Mouse (Mus musculus): Measurements from ENCODE around the gene Rnf123. TPM values are rescaled to one million over a fixed set of nuclear protein-coding genes. Genes with fewer than 3 reads are reported as not detected.
A peak's percentile ranks its signal among the peaks of the same experiment; 100 is the strongest.

Gene Rnf123
- polyA plus RNA-seq, 1 experiment from 2014 or later, result 50.1 TPM

- no peak overlapping the region for H3K9ac ChIP-seq (replicated peaks)
- DNase-seq (no peak), ATAC-seq (no peak)
- H3K9me3 ChIP-seq (ENCODE audit: low read length), result no peaks in the 10 kb centered on the region
- H3K27me3 ChIP-seq (ENCODE audit: insufficient read depth, low read length), result no peaks in the 10 kb centered on the region
- H3K27ac ChIP-seq (ENCODE audit: low read depth), result no peak overlapping the region
- no peak overlapping the region for H3K4me2 ChIP-seq (ENCODE audit: low read depth, low read length)
- no peaks in the 10 kb centered on the region; the same call in 1 of the 2 replicates for H3K4me1 ChIP-seq (ENCODE audit: insufficient read depth)
- peaks cover 90% of the 10 kb centered on the region for H3K36me3 ChIP-seq (replicated peaks; ENCODE audit: insufficient read depth, low read length)
- no peak for TF ChIP-seq EP300 (IDR thresholded peaks at IDR 0.05; ENCODE audit: low read depth)
- TF ChIP-seq CTCF (IDR thresholded peaks at IDR 0.05; ENCODE audit: low read depth), result no peak
- WGBS (ENCODE audit: insufficient replicate concordance), result 91% methylated on average over 9 of the region's 9 CpGs
- no peak overlapping the region for H3K4me3 ChIP-seq (ENCODE audit: low read depth, low read length)
These were observed 14.1 kb downstream of the Rnf123 start for GRCm38 (mm10) chr9:108069007-108069406.

- no peak overlapping the region for H3K4me3 ChIP-seq (ENCODE audit: low read depth, low read length)
- 29% methylated on average over 8 of the region's 8 CpGs for WGBS (ENCODE audit: insufficient replicate concordance)
- peaks cover 93% of the 10 kb centered on the region for H3K36me3 ChIP-seq (replicated peaks; ENCODE audit: insufficient read depth, low read length)
- H3K9ac ChIP-seq (replicated peaks), result no peak overlapping the region
- H3K27ac ChIP-seq (ENCODE audit: low read depth), result no peak overlapping the region
- no peaks in the 10 kb centered on the region; the same call in 1 of the 2 replicates for H3K4me1 ChIP-seq (ENCODE audit: insufficient read depth)
- H3K9me3 ChIP-seq (ENCODE audit: low read length), result no peaks in the 10 kb centered on the region
- DNase-seq (peak; percentile 89), ATAC-seq (peak; percentile 71)
- H3K27me3 ChIP-seq (ENCODE audit: insufficient read depth, low read length), result no peaks in the 10 kb centered on the region
- peak; percentile 99 for TF ChIP-seq CTCF (IDR thresholded peaks at IDR 0.05; ENCODE audit: low read depth)
- TF ChIP-seq EP300 (IDR thresholded peaks at IDR 0.05; ENCODE audit: low read depth), result no peak
- H3K4me2 ChIP-seq (ENCODE audit: low read depth, low read length), result no peak overlapping the region
These were observed 15.2 kb downstream of the Rnf123 start for GRCm38 (mm10) chr9:108067900-108068299.

DNA sequence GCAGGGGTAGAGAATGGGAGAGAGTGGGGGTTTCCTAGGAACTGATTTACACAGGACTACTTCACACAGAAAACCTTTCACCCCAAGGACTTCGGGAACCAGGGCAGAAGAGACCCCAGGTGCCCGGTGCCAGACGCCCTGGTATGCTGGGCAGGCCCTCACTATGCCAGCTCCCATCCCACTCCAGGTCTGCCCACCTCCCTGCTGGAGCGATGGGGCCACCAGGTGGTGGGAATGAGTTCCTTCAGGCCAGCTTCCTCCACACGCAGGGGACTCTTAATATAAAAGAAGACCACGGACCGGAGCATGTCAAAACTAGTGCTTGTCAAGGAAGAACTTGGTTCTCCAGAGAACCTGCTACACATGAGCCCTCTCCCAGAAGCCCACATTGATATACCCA lies 15.9 kb downstream of the Rnf123 start:
- TF ChIP-seq EP300 (IDR thresholded peaks at IDR 0.05; ENCODE audit: low read depth) (no peak), CTCF (IDR thresholded peaks at IDR 0.05; ENCODE audit: low read depth) (no peak)
- no peaks in the 10 kb centered on the region for H3K9me3 ChIP-seq (ENCODE audit: low read length)
- 88% methylated on average over 7 of the region's 7 CpGs for WGBS (ENCODE audit: insufficient replicate concordance)
- H3K27ac ChIP-seq (ENCODE audit: low read depth), result no peak overlapping the region
- DNase-seq (no peak), ATAC-seq (no peak)
- no peaks in the 10 kb centered on the region; the same call in 1 of the 2 replicates for H3K4me1 ChIP-seq (ENCODE audit: insufficient read depth)
- peaks cover 95% of the 10 kb centered on the region for H3K36me3 ChIP-seq (replicated peaks; ENCODE audit: insufficient read depth, low read length)
- no peaks in the 10 kb centered on the region for H3K27me3 ChIP-seq (ENCODE audit: insufficient read depth, low read length)
- H3K9ac ChIP-seq (replicated peaks), result no peak overlapping the region
- H3K4me2 ChIP-seq (ENCODE audit: low read depth, low read length), result no peak overlapping the region
- H3K4me3 ChIP-seq (ENCODE audit: low read depth, low read length), result no peak overlapping the region

GRCm38 (mm10) chr9:108065491-108066011 lies 17.6 kb downstream of the Rnf123 start:
- H3K4me1 ChIP-seq (ENCODE audit: insufficient read depth), result no peaks in the 10 kb centered on the region
- H3K4me3 ChIP-seq (ENCODE audit: low read depth, low read length), result no peak overlapping the region
- H3K9me3 ChIP-seq (ENCODE audit: low read length), result no peaks in the 10 kb centered on the region
- H3K9ac ChIP-seq (replicated peaks), result no peak overlapping the region
- H3K27me3 ChIP-seq (ENCODE audit: insufficient read depth, low read length), result no peaks in the 10 kb centered on the region
- peak; percentile 66 for DNase-seq
- no peak for TF ChIP-seq EP300 (IDR thresholded peaks at IDR 0.05; ENCODE audit: low read depth)
- peak; percentile 82 for TF ChIP-seq CTCF (IDR thresholded peaks at IDR 0.05; ENCODE audit: low read depth)
- peaks cover 96% of the 10 kb centered on the region for H3K36me3 ChIP-seq (replicated peaks; ENCODE audit: insufficient read depth, low read length)
- ATAC-seq, result peak; percentile 57
- H3K27ac ChIP-seq (ENCODE audit: low read depth), result no peak overlapping the region
- no peak overlapping the region for H3K4me2 ChIP-seq (ENCODE audit: low read depth, low read length)
- 39% methylated on average over 5 of the region's 5 CpGs for WGBS (ENCODE audit: insufficient replicate concordance)

DNA sequence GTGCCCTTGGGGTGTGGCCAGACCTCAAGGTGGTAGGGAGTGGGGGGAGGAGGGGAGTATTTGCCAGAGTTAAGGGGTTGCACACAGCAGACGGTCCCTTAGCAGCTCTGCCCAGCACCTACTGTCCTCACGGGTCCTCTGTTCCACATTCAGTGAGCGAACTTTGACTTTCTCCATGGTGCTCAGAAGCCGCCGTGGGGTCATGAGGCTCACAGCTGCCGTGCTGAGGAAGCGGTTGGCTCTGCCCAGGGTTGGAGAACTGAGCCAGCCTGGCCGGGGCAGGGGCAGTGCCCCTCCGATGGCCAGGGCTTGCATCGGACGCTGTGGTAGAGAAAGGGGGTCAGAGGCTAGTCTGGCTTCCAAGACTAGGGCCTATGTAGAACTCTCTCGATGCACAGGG lies 19.8 kb downstream of the Rnf123 start:
- DNase-seq (no peak), ATAC-seq (no peak)
- no peaks in the 10 kb centered on the region for H3K27me3 ChIP-seq (ENCODE audit: insufficient read depth, low read length)
- no peaks in the 10 kb centered on the region for H3K9me3 ChIP-seq (ENCODE audit: low read length)
- no peak overlapping the region for H3K27ac ChIP-seq (ENCODE audit: low read depth)
- H3K4me2 ChIP-seq (ENCODE audit: low read depth, low read length), result no peak overlapping the region
- TF ChIP-seq EP300 (IDR thresholded peaks at IDR 0.05; ENCODE audit: low read depth) (no peak), CTCF (IDR thresholded peaks at IDR 0.05; ENCODE audit: low read depth) (no peak)
- WGBS (ENCODE audit: insufficient replicate concordance), result 77% methylated on average over 12 of the region's 12 CpGs
- no peaks in the 10 kb centered on the region for H3K4me1 ChIP-seq (ENCODE audit: insufficient read depth)
- H3K9ac ChIP-seq (replicated peaks), result no peak overlapping the region
- H3K36me3 ChIP-seq (replicated peaks; ENCODE audit: insufficient read depth, low read length), result peaks cover 97% of the 10 kb centered on the region
- no peak overlapping the region for H3K4me3 ChIP-seq (ENCODE audit: low read depth, low read length)

GRCm38 (mm10) chr9:108062142-108062541 lies 21.0 kb downstream of the Rnf123 start:
- no peak for ATAC-seq
- H3K27ac ChIP-seq (ENCODE audit: low read depth), result no peak overlapping the region
- no peak overlapping the region for H3K4me2 ChIP-seq (ENCODE audit: low read depth, low read length)
- H3K9ac ChIP-seq (replicated peaks), result no peak overlapping the region
- DNase-seq, result no peak
- H3K4me1 ChIP-seq (ENCODE audit: insufficient read depth), result no peaks in the 10 kb centered on the region
- H3K36me3 ChIP-seq (replicated peaks; ENCODE audit: insufficient read depth, low read length), result peaks cover 98% of the 10 kb centered on the region
- no peak overlapping the region for H3K4me3 ChIP-seq (ENCODE audit: low read depth, low read length)
- H3K9me3 ChIP-seq (ENCODE audit: low read length), result no peaks in the 10 kb centered on the region
- WGBS (ENCODE audit: insufficient replicate concordance), result 81% methylated on average over 3 of the region's 3 CpGs
- TF ChIP-seq EP300 (IDR thresholded peaks at IDR 0.05; ENCODE audit: low read depth), result no peak
- no peak for TF ChIP-seq CTCF (IDR thresholded peaks at IDR 0.05; ENCODE audit: low read depth)
- H3K27me3 ChIP-seq (ENCODE audit: insufficient read depth, low read length), result no peaks in the 10 kb centered on the region

All from liver, postnatal 0 days (tissue).